Mouse (Mus musculus) embryonic fibroblast, embryonic 13.5 days (primary cell): ENCODE data around the gene Pcx.

Source experiments
- CTCF ChIP-seq: IDR thresholded peaks from 2 replicates; pipeline ENCODE4 v1.5.1; 2011; ENCODE audit warnings: mild to moderate bottlenecking, control low read depth, low read length, moderate library complexity, borderline replicate concordance; ENCODE audit not compliant: insufficient read depth
- POLR2A ChIP-seq: IDR thresholded peaks from 2 replicates; pipeline ENCODE4 v1.6.1; 2011; ENCODE audit warnings: low read depth, mild to moderate bottlenecking, control low read depth, low read length, moderate library complexity

- TF ChIP-seq POLR2A (peak; percentile 11; the same call in 1 of the 2 replicates), CTCF (no peak)
Observed at GRCm38 (mm10) chr19:4476601-4477257, 33.5 kb upstream of the Pcx start.
